Mouse (Mus musculus): Measurements from ENCODE around the gene Lrig2.

The Lrig2 gene

GRCm38 (mm10) chr3:104511538-104512423 is at the start of gene Lrig2:
Lrig2 (minus strand) TSS chr3:104511918.
- peak; percentile 99 for DNase-seq (ENCODE audit: low spot score)

DNA sequence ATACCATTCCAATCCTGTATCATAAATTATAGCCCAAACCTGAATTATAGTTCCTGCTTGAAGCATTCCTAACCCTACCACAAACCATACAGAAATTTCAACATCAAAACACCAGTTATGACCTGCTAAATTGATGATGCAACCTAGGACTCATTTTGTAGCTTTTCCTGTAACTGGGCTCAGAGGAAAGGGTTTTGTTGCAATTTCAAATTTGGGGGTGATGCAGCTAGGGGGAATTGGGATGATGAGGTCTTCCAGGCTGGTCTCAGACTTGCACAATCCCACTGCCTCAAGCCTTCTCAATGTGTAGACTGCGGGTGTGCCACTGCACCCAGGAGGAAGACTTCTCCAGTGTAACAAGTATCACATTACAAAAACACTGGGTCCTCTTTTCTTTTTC is 44.9 kb upstream of the Lrig2 start:
- DNase-seq (ENCODE audit: low spot score): no peak

GRCm38 (mm10) chr3:104550594-104550993 is 38.9 kb upstream of the Lrig2 start:
- no peak for DNase-seq (ENCODE audit: low spot score)

DNA sequence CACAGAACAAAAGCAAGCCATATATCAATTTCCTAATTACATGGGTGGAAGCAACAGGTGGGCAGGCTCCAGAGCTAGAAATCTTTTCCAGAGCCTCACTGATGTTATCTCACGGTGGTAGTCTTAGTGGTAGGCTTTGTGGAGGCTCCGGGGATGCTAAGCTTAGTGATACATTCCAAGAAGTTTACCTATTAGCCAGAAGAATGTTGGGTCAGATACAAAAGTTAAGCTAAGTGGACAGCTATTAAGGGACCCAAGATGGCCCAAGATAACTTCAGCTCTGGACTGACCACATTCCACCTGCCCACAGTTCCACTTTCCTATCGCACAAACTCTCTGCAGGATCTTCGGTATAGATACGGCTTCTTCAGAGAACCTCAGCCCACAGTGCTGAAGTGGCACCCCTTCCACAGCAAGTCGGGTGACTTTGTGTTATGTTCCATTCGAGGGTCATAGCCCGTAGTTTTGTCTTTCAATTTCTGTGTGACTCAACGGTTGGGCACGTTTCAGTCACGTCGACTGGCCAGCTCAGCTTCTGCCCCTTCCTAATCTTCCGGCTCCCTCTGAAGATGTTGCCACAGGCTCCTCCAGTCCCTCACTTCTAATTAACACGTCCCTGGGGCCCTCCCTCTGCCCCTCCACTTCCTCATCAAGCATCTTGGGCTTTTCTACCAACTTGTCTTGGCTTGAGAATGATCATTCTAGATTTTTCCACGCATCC is 36.8 kb upstream of the Lrig2 start:
- DNase-seq (ENCODE audit: low spot score): no peak

- DNase-seq (ENCODE audit: low spot score): no peak
Measured at GRCm38 (mm10) chr3:104543825-104544224, 32.1 kb upstream of the Lrig2 start.

DNA sequence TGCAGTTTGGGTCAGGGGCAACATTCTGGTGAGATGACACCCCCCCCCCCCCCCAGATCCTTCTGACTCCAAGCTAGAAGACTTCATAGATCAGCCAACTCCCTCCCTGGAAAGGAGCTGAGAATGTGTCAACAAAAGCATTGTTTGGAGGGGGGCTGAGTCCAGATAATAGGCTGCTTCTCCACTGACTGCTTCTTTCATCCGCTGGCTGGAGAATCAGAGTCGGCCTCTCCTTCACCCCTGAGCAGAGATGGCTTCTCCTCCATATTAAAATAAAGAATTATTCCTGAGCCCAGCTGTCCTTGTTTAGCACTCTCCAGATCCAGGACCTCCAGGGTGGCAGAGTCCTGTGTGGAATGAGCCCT is 30.3 kb upstream of the Lrig2 start:
- DNase-seq (ENCODE audit: low spot score): no peak

GRCm38 (mm10) chr3:104541139-104542064 is 29.7 kb upstream of the Lrig2 start:
- peak; percentile 70 for DNase-seq (ENCODE audit: low spot score)

DNA sequence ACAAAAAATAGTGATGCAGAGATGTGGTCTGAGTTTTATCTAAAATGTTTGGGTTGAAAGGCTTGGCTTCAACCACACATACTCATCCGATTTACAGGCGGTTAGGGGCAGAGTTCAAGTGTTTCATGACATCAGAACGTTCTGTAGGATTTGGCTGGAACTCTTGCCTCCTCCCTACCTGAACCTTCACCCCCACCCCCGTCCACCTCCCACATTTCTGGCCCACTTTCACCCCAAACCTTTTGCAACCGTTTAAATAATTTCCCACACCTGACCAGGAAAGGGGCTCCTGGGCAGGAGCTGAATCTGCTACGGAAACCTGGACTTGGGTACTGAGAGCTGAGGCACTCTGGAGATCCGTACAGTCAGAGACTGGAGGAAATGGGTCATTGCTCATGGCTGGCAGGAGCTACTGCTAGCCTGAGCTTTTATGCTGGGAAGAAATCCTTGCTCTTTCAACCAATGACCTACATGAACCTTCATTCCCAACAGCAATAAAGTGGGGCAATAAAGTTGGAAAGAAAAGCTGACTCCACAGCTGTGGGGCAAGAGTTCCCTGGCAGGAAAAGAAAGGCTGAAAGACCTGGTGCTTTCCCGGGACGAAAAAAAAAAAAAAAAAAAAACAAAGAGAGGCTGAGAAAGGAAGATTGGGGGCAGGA is 28.9 kb upstream of the Lrig2 start:
- peak; percentile 19 for DNase-seq (ENCODE audit: low spot score)

DNA sequence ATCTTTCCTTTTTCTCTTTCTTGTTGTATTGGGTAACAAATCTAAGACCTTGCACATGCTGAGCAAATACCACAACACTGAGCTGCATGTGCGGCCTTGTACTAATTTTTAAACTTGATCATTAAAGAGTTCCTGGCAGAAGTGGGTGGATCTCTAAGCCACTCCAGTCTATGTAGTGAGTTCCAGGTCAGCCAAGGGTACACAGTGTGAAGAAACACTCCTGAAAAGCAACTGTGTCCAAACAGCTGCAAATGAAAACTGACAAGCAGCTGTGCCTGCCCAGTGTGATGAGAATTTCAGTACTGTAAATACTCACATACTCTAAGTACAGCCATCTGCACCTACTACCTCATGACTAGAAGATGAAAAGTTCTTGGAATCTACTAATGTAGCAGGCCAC is 21.5 kb upstream of the Lrig2 start:
- no peak for DNase-seq (ENCODE audit: low spot score)

- DNase-seq (ENCODE audit: low spot score): peak; percentile 68
Measured at GRCm38 (mm10) chr3:104526115-104526882, 14.6 kb upstream of the Lrig2 start.

GRCm38 (mm10) chr3:104525516-104525915 is 13.8 kb upstream of the Lrig2 start:
- no peak for DNase-seq (ENCODE audit: low spot score)

GRCm38 (mm10) chr3:104525029-104525428 is 13.3 kb upstream of the Lrig2 start:
- DNase-seq (ENCODE audit: low spot score): no peak

DNA sequence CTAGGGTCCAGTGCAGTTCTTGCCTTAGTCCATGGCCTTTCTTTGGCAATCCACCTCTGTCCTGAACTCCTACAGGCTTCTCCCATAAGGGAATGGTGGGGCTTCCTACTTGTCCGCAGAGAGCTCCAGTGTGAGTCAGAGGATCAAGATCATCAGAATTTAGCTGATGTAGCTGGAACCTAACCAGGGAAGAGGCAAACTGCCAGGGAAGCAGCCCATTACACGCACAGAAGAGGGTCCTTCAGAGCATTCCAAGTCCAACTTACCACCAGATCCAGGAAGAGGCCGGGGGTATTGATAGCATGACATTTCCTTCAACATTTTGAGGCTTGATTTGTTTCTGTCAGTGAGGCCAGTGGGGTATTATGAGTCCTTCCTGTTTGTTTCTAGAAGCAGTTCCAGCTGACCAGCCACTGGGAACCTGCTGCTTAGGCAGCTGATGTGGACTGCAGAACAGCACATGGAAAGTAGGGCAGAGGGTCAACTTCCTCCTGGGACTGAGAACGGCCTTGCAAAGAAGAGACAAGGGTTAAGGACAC is 11.7 kb upstream of the Lrig2 start:
- peak; percentile 28 for DNase-seq (ENCODE audit: low spot score)

GRCm38 (mm10) chr3:104521341-104521924 is 9.7 kb upstream of the Lrig2 start:
- DNase-seq (ENCODE audit: low spot score): no peak

DNA sequence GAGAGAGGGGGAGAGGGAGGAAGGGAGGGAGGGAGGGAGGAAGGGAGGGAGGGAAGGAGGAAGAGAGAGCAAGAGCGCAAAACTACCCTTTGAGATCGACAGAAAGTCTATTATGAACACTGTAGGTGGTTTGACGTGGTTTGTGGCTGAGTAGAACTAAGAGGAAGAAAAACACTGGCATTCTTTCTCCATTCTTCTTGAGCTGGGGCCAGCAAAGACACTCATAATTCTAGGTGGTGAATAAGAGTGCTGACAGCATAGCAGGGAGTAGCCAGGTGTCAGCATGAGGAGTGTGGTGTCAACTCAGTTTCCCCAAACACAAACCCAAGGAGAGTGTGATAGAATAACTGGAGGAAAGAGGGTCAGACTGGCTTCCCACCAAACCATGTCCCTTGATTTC is 8.8 kb upstream of the Lrig2 start:
- no peak for DNase-seq (ENCODE audit: low spot score)

DNA sequence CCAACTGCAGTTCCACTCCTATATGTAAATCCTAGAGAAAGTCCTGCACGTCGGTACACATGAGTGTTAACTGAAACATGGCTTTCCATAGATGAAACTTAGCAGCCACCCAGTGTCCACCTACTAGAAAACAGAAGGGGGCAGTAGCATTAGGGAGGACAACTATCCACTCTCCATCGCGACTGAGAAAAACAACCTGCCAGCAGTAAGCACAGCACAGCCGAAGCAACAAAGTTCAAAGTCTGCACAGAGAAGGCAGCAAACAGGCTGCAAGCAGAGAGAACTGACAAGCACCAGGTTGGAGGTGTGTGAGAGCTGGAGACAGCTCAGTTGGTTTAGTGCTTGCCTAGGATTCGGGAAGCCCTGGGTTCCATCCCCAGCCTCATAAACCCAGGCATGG is 7.2 kb upstream of the Lrig2 start:
- no peak for DNase-seq (ENCODE audit: low spot score)

GRCm38 (mm10) chr3:104518411-104518810 is 6.7 kb upstream of the Lrig2 start:
- DNase-seq (ENCODE audit: low spot score): no peak

DNA sequence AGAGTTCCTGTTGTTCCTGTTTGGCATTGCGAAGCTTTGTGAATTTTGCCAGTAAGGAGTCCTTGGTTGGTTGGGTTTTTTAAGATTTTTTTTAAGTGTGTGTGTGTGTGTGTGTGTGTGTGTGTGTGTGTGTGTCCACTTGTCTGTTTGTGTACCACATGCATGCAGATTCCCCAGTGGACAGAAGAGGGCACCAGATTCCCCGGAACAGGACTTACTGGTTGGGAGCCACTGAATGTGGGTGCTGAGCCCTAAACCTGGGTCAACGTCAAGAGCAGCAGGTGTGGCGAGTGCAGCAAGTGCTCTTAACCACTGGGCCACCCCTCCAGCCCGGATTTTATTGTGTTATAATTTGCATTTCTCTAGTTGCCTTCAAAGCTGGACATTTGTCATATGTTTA is 5.4 kb upstream of the Lrig2 start:
- DNase-seq (ENCODE audit: low spot score): no peak

GRCm38 (mm10) chr3:104514510-104514909 is 2.8 kb upstream of the Lrig2 start:
- no peak for DNase-seq (ENCODE audit: low spot score)

- no peak for DNase-seq (ENCODE audit: low spot score)
Measured at GRCm38 (mm10) chr3:104512424-104512748, 668 bp upstream of the Lrig2 start.
